Mouse (Mus musculus) kidney, adult 9 months (tissue): ENCODE data around the gene Tk2.
A peak's percentile ranks its signal among the peaks of the same experiment; 100 is the strongest.
"Not testable (repeated sequence)": the region's sequence is repeated elsewhere in the genome, so short reads cannot be mapped to it uniquely, and the experiment has no call there.

Experiments
- DNase-seq: peaks from one replicate; pipeline ENCODE4 v3.0.0; 2022

Gene Tk2

DNA sequence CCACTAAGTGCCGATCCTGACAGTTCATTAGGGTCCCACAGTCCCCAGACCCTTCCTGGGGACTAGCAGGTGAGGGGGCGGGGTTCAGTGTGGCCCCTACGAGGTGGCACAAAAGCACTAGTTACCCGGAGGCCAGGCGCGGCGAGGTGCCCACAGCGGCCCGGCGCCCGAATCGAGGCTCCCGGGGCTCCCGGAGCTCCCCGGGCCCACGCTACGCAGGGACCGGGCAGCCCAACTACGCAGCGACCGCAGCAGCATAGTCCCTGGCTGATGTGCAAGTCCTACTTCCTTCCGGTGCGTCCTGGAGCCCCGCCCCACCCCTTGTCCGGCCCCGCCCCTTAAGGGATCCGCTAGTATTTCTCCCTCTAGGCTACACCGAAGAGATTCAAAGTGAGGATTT lies at the start of gene Tk2:
Gene Tk2 (minus strand): TSS at position 283 of the 400 bp plus-strand sequence.
- DNase-seq: peak; percentile 77

DNA sequence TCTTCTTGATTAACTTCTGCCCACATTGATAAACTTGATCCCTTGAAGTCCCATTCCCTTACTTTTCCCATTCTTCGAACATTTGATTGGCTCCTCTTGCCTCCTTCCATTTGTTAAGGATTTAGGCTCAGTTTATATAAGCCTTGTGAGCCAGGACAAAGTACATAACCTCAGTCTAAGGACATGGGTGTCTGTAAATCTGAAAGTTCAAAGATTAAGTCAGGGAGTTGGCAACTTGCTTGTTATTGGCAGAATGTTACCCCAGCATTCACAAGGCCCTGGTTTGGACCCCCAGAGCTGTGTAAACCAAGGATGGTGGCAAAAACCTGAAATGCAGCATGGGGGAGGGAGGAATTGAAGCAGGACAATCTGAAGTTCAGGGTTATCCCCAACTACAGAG lies 46.0 kb upstream of the Tk2 start:
- DNase-seq: peak; percentile 72

DNA sequence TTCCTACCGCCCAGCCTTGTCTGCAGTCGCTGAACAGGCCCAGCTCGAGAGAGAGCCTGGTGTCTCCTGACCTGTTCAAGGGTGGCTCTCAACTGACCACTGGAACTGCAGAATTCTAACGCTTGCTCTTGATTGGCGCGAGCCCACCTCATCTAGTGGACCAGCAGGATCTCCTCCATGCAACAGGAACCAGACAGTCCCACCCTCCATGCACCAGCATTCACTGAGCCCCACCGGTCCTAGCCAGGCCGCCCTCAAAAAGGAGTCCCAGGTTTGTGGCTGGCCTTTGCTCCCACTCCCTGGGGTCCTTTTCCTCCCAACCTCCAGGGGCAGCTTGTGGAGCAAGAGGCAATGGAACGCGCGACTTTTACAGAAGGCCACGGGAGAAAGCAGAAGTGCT lies 44.7 kb upstream of the Tk2 start, which contains the start of gene Cmtm2a:
Gene Cmtm2a (minus strand): TSS at position 101 of the 400 bp plus-strand sequence.
- DNase-seq: not testable (repeated sequence)

- no peak for DNase-seq
These were observed 20.6 kb upstream of the Tk2 start for GRCm38 (mm10) chr8:104268937-104269440.

DNA sequence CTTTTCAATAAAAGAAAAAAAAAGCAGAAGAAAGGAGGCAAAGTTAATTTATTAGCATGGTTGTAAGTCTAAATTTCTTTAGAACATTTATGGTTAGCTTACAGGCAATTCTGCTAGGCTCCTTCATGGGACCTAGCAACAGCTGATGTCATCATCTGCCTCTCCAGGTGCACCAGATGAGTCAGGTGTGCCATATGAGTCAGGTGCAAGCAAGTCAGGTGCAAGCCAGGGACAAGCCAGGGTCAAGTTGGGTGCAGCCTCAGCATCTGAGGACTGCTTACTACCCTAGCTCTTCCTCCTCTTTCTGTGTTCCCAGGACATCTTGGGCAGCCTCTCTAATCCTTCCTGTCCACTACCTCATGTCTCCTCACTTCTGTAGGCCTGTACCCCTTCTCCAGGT lies 20.0 kb upstream of the Tk2 start:
- no peak for DNase-seq

DNA sequence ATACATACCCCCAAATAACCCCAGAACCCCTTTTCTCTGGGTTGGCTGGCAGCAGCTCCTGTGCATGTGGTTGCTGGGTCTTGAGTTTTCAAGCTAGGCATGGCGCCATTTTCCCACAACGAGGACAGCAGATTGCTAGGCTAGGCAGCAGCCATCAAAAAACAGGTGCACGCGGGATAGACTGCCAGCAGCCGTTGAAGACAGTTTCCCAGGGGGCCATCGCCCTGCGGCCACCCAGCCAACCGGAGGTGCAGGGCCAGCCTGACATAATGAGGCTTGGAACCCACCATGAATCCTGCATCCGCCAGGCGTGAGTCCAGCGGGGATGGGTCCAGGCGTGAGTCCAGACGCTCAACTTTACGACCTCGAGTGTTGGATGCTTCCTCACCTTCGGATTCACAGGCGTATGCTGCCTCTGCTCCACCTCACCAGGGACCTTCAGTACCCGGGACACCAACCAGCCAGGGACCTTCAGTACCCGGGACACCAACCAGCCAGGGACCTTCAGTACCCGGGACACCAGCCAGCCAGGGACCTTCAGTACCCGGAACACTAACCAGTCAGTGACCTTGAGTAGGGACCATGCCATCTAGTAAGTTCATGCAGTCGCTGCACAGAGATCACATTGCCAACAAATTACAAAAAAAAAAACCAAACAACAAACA lies 16.0 kb upstream of the Tk2 start:
- not testable (repeated sequence) for DNase-seq

DNA sequence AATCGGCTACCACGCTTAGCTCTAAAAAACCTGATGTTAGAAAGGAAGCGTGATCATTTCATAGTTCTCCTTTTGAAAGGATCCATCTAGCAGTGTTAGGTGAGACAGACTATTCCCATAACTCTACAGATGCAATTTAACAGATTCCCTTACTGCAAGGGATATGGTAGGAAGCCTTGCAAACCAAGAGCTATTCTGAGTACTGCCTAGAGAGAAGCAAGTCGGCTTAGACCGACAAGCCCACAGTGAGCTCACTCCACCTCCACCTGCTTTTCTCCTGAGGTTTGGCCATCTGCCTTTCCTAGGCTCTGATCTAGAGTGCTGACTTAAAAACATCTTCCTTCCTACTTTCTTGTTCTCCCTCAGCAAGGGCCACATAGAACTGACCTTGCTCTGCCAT lies 13.4 kb upstream of the Tk2 start:
- DNase-seq: not testable (repeated sequence)

DNA sequence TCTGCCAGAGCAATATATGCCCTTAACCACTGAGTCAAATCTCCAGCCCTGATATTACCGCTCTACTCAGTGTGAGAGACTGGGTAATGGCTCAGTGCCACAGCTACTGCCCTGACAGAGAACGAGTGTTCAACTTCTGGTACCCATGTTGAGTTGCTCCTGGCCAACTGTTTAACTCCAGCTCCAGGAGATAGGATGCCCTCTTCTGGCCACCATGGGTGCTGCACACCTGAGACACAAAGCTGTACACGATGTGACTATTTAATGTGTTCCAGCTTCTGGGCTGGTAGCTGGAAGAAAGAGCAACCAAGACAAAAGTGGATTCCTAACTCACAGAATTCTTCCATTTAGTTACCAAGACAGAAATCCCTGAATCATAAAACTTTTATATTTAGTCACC lies 4.7 kb upstream of the Tk2 start:
- peak; percentile 36 for DNase-seq

DNA sequence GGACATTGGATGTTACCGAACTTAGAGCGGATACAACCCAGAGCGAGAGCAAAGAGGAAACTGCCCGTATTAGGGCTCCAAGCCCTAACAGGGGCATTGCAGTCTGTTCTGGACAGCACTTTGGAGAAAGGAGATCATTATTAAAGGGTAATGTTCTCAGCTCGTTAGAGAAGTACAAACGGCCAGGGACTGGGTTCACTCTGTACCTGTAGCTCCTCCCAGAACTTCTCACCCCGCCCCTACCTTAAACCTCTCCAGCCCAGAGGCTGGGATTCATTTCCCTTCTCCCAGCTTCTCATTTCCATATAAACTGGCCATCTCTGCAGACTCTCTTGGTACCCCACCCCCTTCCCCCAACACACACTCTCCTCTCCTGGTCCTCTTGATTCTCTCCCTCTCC lies 3.1 kb upstream of the Tk2 start:
- peak; percentile 35 for DNase-seq

DNA sequence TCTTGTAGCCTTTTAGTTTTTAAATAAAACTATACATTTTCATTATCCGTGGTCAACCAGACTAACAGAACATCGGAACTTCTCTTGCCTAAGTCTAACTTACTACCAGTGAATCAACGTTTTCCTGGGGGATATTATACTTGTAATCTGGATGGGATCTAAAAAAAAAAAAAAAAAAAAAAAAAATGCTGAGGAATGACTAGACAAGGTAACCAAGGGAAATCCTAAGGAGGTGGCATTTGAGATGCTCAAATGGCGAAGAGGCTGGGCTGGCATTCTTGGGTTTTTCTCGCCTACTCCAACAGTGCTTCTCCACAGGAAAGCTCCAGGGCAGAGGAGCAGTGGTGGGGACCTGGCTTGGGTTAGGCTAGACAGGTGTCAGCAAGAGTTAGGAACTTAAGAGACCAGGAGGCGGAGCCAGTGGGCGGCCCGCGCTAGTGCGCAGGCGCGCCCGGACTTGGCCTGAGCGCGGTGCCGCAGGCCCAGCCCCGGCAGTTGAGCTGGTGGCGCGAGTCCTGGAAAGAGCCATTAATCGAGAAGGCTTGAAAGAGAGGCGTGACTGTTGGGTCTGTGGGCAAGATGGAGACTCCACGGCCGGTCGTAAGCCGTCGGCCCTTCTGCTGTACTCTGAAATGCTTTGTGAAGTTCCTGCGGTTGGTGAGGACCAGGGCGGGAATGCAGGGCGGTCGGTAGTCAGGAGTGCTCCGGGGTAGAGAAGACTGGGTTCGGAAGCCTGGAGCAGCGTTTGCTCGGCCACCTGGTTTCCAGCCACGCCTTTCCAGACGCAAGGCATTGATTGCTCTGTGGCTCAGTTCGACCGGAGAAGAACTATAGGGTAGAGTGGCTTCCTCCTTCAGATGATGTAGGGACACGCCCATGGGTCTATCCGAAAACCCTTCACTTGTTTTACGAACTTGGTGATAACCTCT lies 2.3 kb upstream of the Tk2 start, which contains the start of gene Cklf:
Gene Cklf (plus strand): TSS at position 423 of the 929 bp plus-strand sequence.
- peak; percentile 92 for DNase-seq

DNA sequence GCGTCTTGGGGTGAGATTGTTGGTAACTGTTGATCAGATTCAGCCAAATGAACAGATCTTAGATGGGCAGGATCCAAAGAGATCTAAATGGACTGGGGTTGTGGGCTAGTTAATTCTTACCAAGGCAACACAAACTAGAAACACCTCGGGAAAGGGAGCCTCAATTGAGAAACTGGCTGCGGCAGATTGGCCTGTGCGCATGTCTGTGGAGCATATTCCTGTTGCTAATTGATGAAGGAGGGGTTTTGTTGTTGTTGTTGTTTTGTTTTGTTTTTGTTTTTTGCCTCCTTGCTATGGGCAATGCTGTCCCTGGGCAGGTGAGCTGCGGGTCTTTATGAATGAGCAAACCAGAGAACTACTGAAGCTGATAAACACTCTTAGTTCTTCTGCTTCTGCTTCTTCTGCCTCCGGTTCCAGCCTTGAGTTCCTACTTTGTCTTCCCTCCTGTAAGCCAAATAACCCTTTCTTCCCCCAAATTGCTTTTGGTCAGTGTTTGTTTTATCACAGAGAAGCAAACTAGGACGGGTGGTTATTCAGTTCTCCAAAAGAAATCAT lies 1.2 kb upstream of the Tk2 start:
- DNase-seq: no peak

DNA sequence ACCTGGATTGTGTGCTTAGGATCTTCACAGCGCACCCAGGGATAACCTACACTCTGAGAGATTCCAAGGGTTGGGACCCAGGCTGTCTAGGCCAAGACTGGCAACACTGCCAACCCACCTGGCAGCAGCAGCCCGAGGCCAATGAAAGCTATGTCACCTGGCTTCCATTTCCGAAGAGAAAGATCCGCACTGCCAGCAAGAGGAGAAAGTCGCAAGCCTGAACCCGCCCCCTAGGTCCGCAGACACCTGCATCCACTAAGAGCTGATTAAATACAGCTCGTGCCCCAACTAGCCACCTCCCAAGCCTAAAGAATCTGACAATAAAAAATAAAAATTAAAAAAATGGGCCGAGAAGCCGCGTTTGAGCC lies 466 bp downstream of the Tk2 start:
- no peak for DNase-seq

GRCm38 (mm10) chr8:104247054-104247907 lies 1.1 kb downstream of the Tk2 start:
- peak; percentile 64 for DNase-seq

DNA sequence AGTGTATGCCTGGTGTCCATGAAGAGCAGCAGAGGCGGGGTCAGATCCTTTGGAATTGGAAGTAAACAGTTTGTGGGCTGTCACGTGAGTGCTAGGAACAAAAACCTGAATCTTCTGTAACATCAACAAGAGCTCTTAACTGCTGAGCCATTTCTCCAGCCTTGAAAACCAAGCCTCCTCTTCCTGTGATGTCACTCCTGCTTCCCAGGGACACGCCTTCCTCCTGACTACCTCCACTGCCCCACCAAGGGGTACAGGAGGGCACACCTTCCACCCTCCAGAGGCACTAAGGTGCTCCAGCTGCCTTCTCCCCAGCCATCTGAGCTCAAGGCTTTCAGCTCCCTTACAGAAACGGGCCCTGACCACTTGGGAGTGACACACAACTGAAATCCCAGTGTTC lies 1.7 kb downstream of the Tk2 start:
- DNase-seq: no peak

GRCm38 (mm10) chr8:104242038-104242644 lies 6.2 kb downstream of the Tk2 start:
- no peak for DNase-seq

DNA sequence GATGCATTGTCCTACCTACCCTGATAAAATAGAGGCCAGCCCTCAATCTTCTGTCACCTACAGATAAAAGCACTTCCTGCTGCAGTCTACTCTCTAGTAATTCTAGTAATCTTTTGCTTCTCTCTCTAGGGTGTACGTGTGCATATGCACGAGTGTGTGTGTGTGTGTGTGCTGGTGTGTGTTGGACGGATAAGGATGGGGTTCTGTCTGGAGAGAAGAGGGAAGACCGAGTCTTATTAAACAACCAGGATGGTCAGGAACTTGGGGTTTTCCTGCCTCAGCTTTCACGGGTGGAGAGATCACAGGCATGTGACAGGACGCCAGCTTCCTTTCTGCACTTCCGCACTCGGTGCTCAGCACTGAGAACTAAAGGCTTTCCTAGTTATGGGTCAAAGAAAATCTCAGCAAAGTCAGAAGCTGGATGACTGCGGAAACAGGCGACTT lies 8.9 kb downstream of the Tk2 start:
- no peak for DNase-seq

GRCm38 (mm10) chr8:104234573-104234972 lies 13.8 kb downstream of the Tk2 start:
- no peak for DNase-seq

DNA sequence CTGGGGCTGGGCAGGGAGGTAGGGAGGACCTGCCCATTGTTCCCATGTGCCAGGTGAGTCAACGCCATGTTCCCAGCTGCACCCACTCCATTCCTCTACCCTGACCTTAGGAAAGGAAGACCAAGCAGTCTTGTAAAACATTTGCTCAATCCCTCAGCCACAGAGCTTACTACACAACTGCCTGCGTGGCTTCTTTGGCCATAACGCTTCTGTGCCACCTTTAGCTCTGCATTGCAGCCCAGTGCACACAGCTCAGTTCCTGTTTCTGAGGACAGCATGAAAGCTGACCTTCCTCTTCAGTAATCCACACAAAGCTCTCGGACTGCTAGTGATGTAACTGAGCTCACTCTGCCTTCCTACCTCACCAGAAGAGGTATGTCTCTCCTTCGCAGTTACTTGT lies 15.4 kb downstream of the Tk2 start:
- DNase-seq: no peak

DNA sequence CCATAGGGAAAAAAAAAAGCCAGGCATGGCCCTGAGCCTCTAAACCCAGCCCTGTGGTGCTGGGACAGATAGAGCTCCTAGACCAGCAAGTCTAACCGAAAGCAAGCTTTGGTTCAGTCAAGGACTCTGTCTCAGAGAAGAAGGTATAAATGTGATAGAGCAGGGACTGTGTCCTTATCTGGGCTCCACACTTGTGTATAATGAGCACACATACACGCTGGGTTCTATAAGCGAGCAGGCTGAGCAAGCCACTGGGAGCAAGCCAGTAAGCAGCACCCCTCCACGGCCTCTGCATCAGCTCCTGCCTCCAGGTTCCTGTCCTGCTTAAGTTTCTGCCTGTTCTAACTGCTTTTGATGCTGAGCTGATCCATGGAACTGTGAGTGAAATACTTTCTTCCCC lies 16.3 kb downstream of the Tk2 start:
- DNase-seq: no peak

- no peak for DNase-seq
These were observed 18.0 kb downstream of the Tk2 start for GRCm38 (mm10) chr8:104230377-104230776.

- no peak for DNase-seq
These were observed 21.3 kb downstream of the Tk2 start for GRCm38 (mm10) chr8:104227048-104227447.

- peak; percentile 64 for DNase-seq
These were observed 28.6 kb downstream of the Tk2 start for GRCm38 (mm10) chr8:104219806-104220205.
